Mouse (Mus musculus): ENCODE data around the gene Ppp4r3a. TPM values are rescaled to one million over a fixed set of nuclear protein-coding genes. Genes with fewer than 3 reads are reported as not detected.
A peak's percentile ranks its signal among the peaks of the same experiment; 100 is the strongest.
"Not testable (repeated sequence)": the region's sequence is repeated elsewhere in the genome, so short reads cannot be mapped to it uniquely, and the experiment has no call there.

Gene Ppp4r3a
- 10 to 100 TPM; 15.8 to 21.3 TPM for total RNA-seq (2021)
- long read RNA-seq, experiment 1, full-length matches to known transcripts: 6 of 10 reads
- long read RNA-seq, experiment 1, partial matches to known transcripts: 3 of 10 reads
- long read RNA-seq, experiment 1, other reads (novel, unspliced or antisense): 1 of 10 reads
- long read RNA-seq, experiment 2, full-length matches to known transcripts: 3 of 13 reads
- long read RNA-seq, experiment 2, partial matches to known transcripts: 4 of 13 reads
- long read RNA-seq, experiment 2, other reads (novel, unspliced or antisense): 6 of 13 reads

GRCm38 (mm10) chr12:101083076-101083838 is at the start of gene Ppp4r3a:
Ppp4r3a (minus strand) TSS chr12:101083702.
- intact Hi-C loops (cut with DNase I; ENCODE audit: low total_unique reads): no loop called here

DNA sequence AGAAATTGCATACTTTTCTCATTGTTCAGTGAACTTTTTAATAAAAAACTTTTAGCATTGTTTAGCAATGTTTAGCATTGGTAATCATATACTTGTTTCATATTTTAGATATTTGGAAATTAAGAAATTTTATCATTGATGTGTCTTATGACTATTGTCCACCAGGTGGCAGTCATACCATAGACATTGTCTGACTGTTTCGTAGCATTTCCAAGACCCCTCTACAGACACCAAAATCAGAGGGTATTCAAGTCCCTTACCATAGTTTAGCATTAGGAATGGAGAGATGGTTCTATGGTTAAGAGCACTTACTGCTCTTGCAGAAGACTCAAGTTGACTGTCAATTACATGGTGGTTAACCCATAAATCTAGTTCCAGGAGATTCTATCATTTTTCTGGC is 39.5 kb upstream of the Ppp4r3a start:
- no peak for DNase-seq
- intact Hi-C loops (cut with DNase I; ENCODE audit: low total_unique reads): no loop called here

More at GRCm38 (mm10) chr12:101083076-101083838, at the start of gene Ppp4r3a:
- peak; percentile 96 for DNase-seq

GRCm38 (mm10) chr12:101122066-101122465 is 38.6 kb upstream of the Ppp4r3a start:
- intact Hi-C loops (cut with DNase I; ENCODE audit: low total_unique reads); DNase-seq: not testable (repeated sequence)

- not testable (repeated sequence) for DNase-seq
- intact Hi-C loops (cut with DNase I; ENCODE audit: low total_unique reads): loop anchor here (10.0 kb wide), 1 partner anchor 765 kb away; no protein-coding TSS in a partner anchor
Observed at GRCm38 (mm10) chr12:101109794-101110585, 26.5 kb upstream of the Ppp4r3a start.

- DNase-seq: no peak
- intact Hi-C loops (cut with DNase I; ENCODE audit: low total_unique reads): no loop called here
Observed at GRCm38 (mm10) chr12:101107722-101108121, 24.2 kb upstream of the Ppp4r3a start.

GRCm38 (mm10) chr12:101105571-101105970 is 22.1 kb upstream of the Ppp4r3a start:
- DNase-seq: no peak
- intact Hi-C loops (cut with DNase I; ENCODE audit: low total_unique reads): no loop called here

DNA sequence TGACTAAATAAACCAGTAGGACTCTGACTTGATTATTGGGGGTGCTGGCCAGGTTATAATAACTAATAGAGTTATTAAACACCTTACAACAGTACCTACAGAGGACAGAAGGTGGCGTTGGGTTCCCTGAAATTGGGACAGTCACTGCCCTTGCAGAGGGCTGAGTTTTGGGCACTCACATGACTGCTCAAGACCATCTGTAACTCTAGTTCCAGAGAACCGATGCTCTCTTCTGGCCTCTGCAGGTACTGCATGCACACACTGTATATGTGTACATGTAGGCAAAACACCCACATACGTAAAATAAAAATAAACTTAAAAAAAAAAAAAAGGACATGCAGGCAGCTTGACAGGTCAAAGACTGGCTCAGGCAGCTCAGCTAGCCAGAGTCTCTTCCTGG is 19.1 kb upstream of the Ppp4r3a start:
- peak; percentile 17 for DNase-seq
- intact Hi-C loops (cut with DNase I; ENCODE audit: low total_unique reads): no loop called here

- DNase-seq; intact Hi-C loops (cut with DNase I; ENCODE audit: low total_unique reads): not testable (repeated sequence)
Observed at GRCm38 (mm10) chr12:101093678-101094077, 10.2 kb upstream of the Ppp4r3a start.

GRCm38 (mm10) chr12:101089955-101090354 is 6.5 kb upstream of the Ppp4r3a start:
- DNase-seq: no peak
- intact Hi-C loops (cut with DNase I; ENCODE audit: low total_unique reads): no loop called here

DNA sequence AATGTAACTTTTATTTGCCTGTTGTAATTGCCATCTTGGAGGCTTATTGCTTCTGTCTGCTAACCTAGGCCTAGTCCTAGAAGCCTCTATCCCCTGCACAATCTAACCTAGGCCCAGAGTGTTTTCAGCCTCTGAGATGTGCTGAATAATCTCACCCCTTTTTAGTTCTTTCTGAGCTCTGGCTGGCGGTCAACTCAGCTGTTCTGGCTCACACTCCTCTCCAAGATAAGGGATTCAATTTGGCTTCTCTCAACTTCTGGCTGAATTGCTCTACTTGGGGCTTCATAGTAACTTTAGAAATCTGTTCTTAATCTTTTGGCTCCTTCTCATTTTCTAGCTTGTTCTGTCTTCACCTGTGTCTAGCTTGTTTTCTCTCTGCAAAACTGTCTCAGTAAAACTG is 3.9 kb upstream of the Ppp4r3a start:
- no peak for DNase-seq
- intact Hi-C loops (cut with DNase I; ENCODE audit: low total_unique reads): no loop called here

- intact Hi-C loops (cut with DNase I; ENCODE audit: low total_unique reads): no loop called here
- no peak for DNase-seq
Observed at GRCm38 (mm10) chr12:101084881-101085666, 1.6 kb upstream of the Ppp4r3a start.

DNA sequence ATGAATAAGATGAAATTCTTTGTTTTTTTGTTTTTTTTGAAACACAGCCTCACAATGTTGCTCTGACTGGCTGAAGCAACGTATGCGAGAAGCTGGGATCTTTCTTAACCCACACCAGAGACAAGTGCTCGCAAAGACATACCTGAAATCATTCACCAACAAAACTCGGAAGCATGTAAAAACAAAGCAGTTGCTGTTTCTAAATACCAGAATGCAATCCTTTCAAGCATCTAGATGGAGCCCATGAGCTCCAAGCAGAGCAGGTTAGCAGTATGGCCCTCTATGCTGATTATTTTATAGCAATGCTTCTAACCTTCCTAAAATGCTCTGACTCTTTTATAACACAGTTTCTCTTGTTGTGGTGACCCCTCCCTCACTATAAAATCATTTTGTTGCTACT is 735 bp upstream of the Ppp4r3a start:
- DNase-seq: no peak
- intact Hi-C loops (cut with DNase I; ENCODE audit: low total_unique reads): no loop called here

DNA sequence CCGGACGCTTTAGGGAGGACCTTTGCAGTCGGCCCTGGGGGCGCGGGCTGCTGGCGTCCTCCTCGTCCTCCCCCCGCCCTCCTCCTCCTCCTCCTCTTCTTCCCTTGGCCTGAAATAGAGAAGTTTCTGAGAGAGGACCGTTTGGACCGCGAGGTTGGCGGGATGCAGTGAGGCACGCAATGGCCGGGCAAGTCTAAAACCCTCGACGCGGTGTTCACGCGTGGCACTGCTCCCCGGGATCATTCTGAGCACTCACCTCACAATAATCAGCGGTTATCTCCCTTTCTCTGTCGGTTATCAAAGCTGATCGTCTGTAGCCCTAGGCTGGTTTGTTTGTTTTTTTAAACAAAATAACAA is 315 bp upstream of the Ppp4r3a start:
- no peak for DNase-seq
- intact Hi-C loops (cut with DNase I; ENCODE audit: low total_unique reads): no loop called here

GRCm38 (mm10) chr12:101082296-101083075 is 1.0 kb downstream of the Ppp4r3a start:
- intact Hi-C loops (cut with DNase I; ENCODE audit: low total_unique reads): no loop called here

DNA sequence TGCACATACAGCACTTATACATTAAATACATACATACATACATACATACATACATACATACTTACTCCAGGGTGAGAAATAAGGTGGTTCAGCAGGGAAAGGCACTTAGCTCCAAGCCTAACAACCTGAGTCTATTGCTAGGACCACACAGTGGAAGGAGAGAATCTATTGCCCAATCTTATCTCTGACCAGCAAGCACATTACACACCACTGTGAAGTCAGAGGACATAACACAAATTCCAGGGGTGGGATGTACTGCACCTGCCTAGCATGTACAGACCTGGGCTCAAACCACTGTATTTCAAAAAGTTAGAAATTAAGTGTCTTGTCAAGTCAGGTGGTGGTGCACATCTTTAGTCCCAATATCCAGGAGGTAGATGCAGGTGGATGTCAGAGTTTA is 5.5 kb downstream of the Ppp4r3a start:
- DNase-seq: no peak
- intact Hi-C loops (cut with DNase I; ENCODE audit: low total_unique reads): no loop called here

More at GRCm38 (mm10) chr12:101082296-101083075, 1.0 kb downstream of the Ppp4r3a start:
- DNase-seq: peak; percentile 54

DNA sequence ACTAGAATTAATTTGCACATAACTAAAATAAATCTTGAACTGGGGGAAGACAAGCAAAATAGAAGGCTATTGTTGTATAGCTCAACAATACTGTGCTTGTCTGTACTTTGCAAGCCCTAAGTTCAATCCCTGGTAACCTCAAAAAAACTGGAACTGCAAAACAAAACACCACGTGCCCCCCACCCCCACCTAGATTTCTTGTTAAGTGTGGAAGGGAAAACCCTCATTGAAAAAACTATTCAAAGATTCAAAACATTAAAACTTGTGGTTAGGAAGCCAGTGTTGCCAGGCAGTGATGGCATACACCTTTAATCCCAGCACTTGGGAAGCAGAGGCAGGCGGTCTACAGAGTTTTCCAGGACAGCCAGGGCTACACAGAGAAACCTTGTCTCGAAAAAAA is 8.1 kb downstream of the Ppp4r3a start:
- DNase-seq: no peak
- intact Hi-C loops (cut with DNase I; ENCODE audit: low total_unique reads): no loop called here

DNA sequence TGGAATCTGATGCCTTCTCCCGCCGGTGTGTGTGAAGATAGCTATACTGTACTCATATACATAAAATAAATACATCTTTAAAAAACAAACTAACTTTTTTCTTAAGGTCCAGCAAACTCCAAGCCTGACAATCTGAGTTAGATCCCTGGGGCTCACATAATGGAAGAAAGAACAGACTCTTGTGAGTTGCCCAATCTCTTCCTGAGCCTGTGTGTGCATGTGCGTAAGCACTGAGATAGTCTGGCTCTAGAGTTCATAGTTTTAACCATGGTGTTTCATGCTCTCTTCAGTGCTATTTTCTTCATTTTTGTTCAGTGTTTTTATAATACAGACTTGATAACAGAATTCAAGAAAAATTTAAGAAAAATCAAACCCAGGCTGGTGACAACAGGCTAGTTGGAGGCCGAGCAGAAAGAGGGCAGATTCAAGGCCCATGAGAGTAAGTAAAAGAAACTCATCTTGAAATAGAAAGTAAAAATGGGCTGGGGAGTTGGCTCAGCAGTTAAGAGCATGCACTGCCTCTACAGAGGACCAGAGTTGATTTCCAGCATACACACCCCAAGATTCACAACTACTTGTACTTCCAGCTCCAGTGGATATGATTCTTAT is 8.6 kb downstream of the Ppp4r3a start:
- DNase-seq: no peak
- intact Hi-C loops (cut with DNase I; ENCODE audit: low total_unique reads): no loop called here

GRCm38 (mm10) chr12:101069813-101070212 is 13.7 kb downstream of the Ppp4r3a start:
- DNase-seq: no peak
- intact Hi-C loops (cut with DNase I; ENCODE audit: low total_unique reads): no loop called here

All from gastrocnemius, postnatal 14 days (tissue).